Mouse (Mus musculus) E14TG2a.4 (cell line): ENCODE measurements around the gene Mmd.

ENCODE experiments used
- CTCF ChIP-seq: conservative IDR thresholded peaks from 2 replicates; pipeline ENCODE4 v1.5.1; 2014; ENCODE audit warnings: low read length
- POU5F1 ChIP-seq: IDR thresholded peaks from 2 replicates; pipeline ENCODE4 v1.6.1; 2014; ENCODE audit warnings: low read length, borderline replicate concordance

DNA sequence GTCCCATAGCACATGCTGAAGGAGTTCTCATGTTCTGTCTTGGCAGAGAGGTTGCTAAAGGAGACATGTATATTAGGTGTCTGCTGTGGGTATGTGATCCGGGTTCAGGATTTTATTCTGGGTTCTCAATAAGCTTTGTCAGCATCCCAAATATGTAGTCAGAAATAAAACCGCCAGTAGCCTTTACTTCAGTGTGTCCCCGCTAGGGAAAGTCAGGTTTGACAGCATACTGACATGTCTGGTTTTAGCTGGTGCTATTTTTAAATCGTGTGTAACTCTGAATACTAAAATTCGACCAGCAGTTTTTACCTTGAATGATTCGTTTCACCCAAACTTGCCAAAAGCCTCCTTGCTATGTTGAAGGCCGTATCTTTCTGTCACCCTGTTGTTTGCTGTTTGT lies 16.3 kb downstream of the Mmd start:
- no peak for TF ChIP-seq POU5F1
- no peak for TF ChIP-seq CTCF
